Mouse (Mus musculus): ENCODE results near the gene Pklr. TPM values are rescaled to one million over a fixed set of nuclear protein-coding genes. Genes with fewer than 3 reads are reported as not detected.

Gene Pklr
- polyA plus RNA-seq, 1 experiment from 2014 or later: 0.98 TPM

- no peak for ATAC-seq (ENCODE audit: extremely low read depth, insufficient number of reproducible peaks, low FRiP score, low TSS enrichment)
- H3K36me3 ChIP-seq: peaks cover 38% of the 10 kb centered on the region
- peak overlapping the region; percentile 96 for H3K4me2 ChIP-seq
- H3K9ac ChIP-seq: peak overlapping the region; percentile 91
- WGBS: under 1% methylated on average over 19 of the region's 19 CpGs
- H3K27ac ChIP-seq (replicated peaks): peak overlapping the region; percentile 59
- no peaks in the 10 kb centered on the region for H3K27me3 ChIP-seq (replicated peaks)
- H3K4me3 ChIP-seq: peak overlapping the region; percentile 80
- H3K4me1 ChIP-seq: peaks cover 28% of the 10 kb centered on the region
- no peaks in the 10 kb centered on the region for H3K9me3 ChIP-seq
Measured at GRCm38 (mm10) chr3:89101459-89101811, 34.5 kb upstream of the Pklr start.

- under 1% methylated on average over 26 of the region's 26 CpGs for WGBS
- H3K9me3 ChIP-seq: no peaks in the 10 kb centered on the region
- H3K4me3 ChIP-seq: peak within 1 kb of the TSS; percentile 80
- peaks cover 33% of the 10 kb centered on the region for H3K36me3 ChIP-seq
- H3K4me2 ChIP-seq: peak within 1 kb of the TSS; percentile 96
- peak within 1 kb of the TSS; percentile 91 for H3K9ac ChIP-seq
- peak within 1 kb of the TSS; percentile 63 for H3K27ac ChIP-seq (replicated peaks)
- peaks cover 28% of the 10 kb centered on the region for H3K4me1 ChIP-seq
- no peaks in the 10 kb centered on the region for H3K27me3 ChIP-seq (replicated peaks)
- peak; percentile 98 for ATAC-seq (ENCODE audit: extremely low read depth, insufficient number of reproducible peaks, low FRiP score, low TSS enrichment)
Measured at GRCm38 (mm10) chr3:89101812-89102494, 34.0 kb upstream of the Pklr start, which contains the start of gene Fdps. Gene Fdps (minus strand): TSS chr3:89101959.

GRCm38 (mm10) chr3:89102495-89103290 is 33.2 kb upstream of the Pklr start:
- peak overlapping the region; percentile 71 for H3K4me2 ChIP-seq
- WGBS: 56% methylated on average over 12 of the region's 12 CpGs
- ATAC-seq (ENCODE audit: extremely low read depth, insufficient number of reproducible peaks, low FRiP score, low TSS enrichment): no peak
- H3K36me3 ChIP-seq: peaks cover 25% of the 10 kb centered on the region
- peak overlapping the region; percentile 80 for H3K4me3 ChIP-seq
- H3K9ac ChIP-seq: peak overlapping the region; percentile 69
- no peaks in the 10 kb centered on the region for H3K9me3 ChIP-seq
- H3K4me1 ChIP-seq: peaks cover 28% of the 10 kb centered on the region
- no peaks in the 10 kb centered on the region for H3K27me3 ChIP-seq (replicated peaks)
- H3K27ac ChIP-seq (replicated peaks): no peak overlapping the region

- no peak overlapping the region for H3K27ac ChIP-seq (replicated peaks)
- no peak overlapping the region for H3K9ac ChIP-seq
- WGBS: 73% methylated on average over 4 of the region's 4 CpGs
- ATAC-seq (ENCODE audit: extremely low read depth, insufficient number of reproducible peaks, low FRiP score, low TSS enrichment): no peak
- H3K4me1 ChIP-seq: peaks cover 28% of the 10 kb centered on the region
- H3K36me3 ChIP-seq: peaks cover 20% of the 10 kb centered on the region
- H3K9me3 ChIP-seq: no peaks in the 10 kb centered on the region
- H3K4me2 ChIP-seq: no peak overlapping the region
- H3K27me3 ChIP-seq (replicated peaks): no peaks in the 10 kb centered on the region
- no peak overlapping the region for H3K4me3 ChIP-seq
Measured at GRCm38 (mm10) chr3:89103291-89103595, 32.7 kb upstream of the Pklr start.

GRCm38 (mm10) chr3:89106881-89107280 is 29.1 kb upstream of the Pklr start:
- Histone ChIP-seq H3K4me2 (no peak overlapping the region), H3K9me3 (no peaks in the 10 kb centered on the region)
- no peak for ATAC-seq (ENCODE audit: extremely low read depth, insufficient number of reproducible peaks, low FRiP score, low TSS enrichment)

GRCm38 (mm10) chr3:89107545-89107944 is 28.4 kb upstream of the Pklr start:
- no peak overlapping the region for H3K4me2 ChIP-seq
- no peaks in the 10 kb centered on the region for H3K27me3 ChIP-seq (replicated peaks)
- WGBS: 44% methylated on average over 3 of the region's 3 CpGs
- no peak for ATAC-seq (ENCODE audit: extremely low read depth, insufficient number of reproducible peaks, low FRiP score, low TSS enrichment)
- no peak overlapping the region for H3K27ac ChIP-seq (replicated peaks)
- H3K9ac ChIP-seq: no peak overlapping the region
- no peaks in the 10 kb centered on the region for H3K9me3 ChIP-seq
- H3K36me3 ChIP-seq: no peaks in the 10 kb centered on the region
- H3K4me3 ChIP-seq: no peak overlapping the region
- peaks cover 2% of the 10 kb centered on the region; the same call in 1 of the 2 replicates for H3K4me1 ChIP-seq

More at GRCm38 (mm10) chr3:89106881-89107280, 29.1 kb upstream of the Pklr start:
- no peak overlapping the region for H3K27ac ChIP-seq (replicated peaks)
- H3K27me3 ChIP-seq (replicated peaks): no peaks in the 10 kb centered on the region
- no peak overlapping the region for H3K4me3 ChIP-seq
- H3K36me3 ChIP-seq: no peaks in the 10 kb centered on the region
- peaks cover 7% of the 10 kb centered on the region for H3K4me1 ChIP-seq
- no peak overlapping the region for H3K9ac ChIP-seq

- no peaks in the 10 kb centered on the region for H3K9me3 ChIP-seq
- H3K27ac ChIP-seq (replicated peaks): no peak overlapping the region
- no peak for ATAC-seq (ENCODE audit: extremely low read depth, insufficient number of reproducible peaks, low FRiP score, low TSS enrichment)
- no peaks in the 10 kb centered on the region for H3K4me1 ChIP-seq
- H3K4me2 ChIP-seq: no peak overlapping the region
- no peak overlapping the region for H3K4me3 ChIP-seq
- WGBS: 52% methylated on average over 1 of the region's 1 CpGs
- H3K9ac ChIP-seq: no peak overlapping the region
- H3K36me3 ChIP-seq: no peaks in the 10 kb centered on the region
- no peaks in the 10 kb centered on the region for H3K27me3 ChIP-seq (replicated peaks)
Measured at GRCm38 (mm10) chr3:89108146-89108545, 27.8 kb upstream of the Pklr start.

GRCm38 (mm10) chr3:89113058-89113457 is 22.9 kb upstream of the Pklr start:
- Histone ChIP-seq H3K4me2 (no peak overlapping the region), H3K9me3 (no peaks in the 10 kb centered on the region), H3K27me3 (replicated peaks) (no peaks in the 10 kb centered on the region), H3K27ac (replicated peaks) (no peak overlapping the region), H3K36me3 (no peaks in the 10 kb centered on the region), H3K4me3 (no peak overlapping the region), H3K4me1 (no peaks in the 10 kb centered on the region), H3K9ac (no peak overlapping the region)
- ATAC-seq (ENCODE audit: extremely low read depth, insufficient number of reproducible peaks, low FRiP score, low TSS enrichment): no peak
- WGBS: 79% methylated on average over 4 of the region's 4 CpGs

- H3K9ac ChIP-seq: no peak overlapping the region
- WGBS: 0% methylated on average over 2 of the region's 2 CpGs
- ATAC-seq (ENCODE audit: extremely low read depth, insufficient number of reproducible peaks, low FRiP score, low TSS enrichment): 0 out of 2 replicates have a peak, but pooled peaks have one; percentile 5
- H3K4me2 ChIP-seq: no peak overlapping the region
- H3K36me3 ChIP-seq: no peaks in the 10 kb centered on the region
- no peaks in the 10 kb centered on the region for H3K27me3 ChIP-seq (replicated peaks)
- no peak overlapping the region for H3K27ac ChIP-seq (replicated peaks)
- no peaks in the 10 kb centered on the region for H3K4me1 ChIP-seq
- H3K4me3 ChIP-seq: no peak overlapping the region
- H3K9me3 ChIP-seq: no peaks in the 10 kb centered on the region
Measured at GRCm38 (mm10) chr3:89115522-89115921, 20.4 kb upstream of the Pklr start.

- Histone ChIP-seq H3K4me1 (peaks cover 16% of the 10 kb centered on the region), H3K4me3 (no peak overlapping the region), H3K36me3 (no peaks in the 10 kb centered on the region), H3K4me2 (no peak overlapping the region), H3K27ac (replicated peaks) (no peak overlapping the region), H3K9me3 (no peaks in the 10 kb centered on the region), H3K27me3 (replicated peaks) (no peaks in the 10 kb centered on the region), H3K9ac (no peak overlapping the region)
- no peak for ATAC-seq (ENCODE audit: extremely low read depth, insufficient number of reproducible peaks, low FRiP score, low TSS enrichment)
- 59% methylated on average over 2 of the region's 2 CpGs for WGBS
Measured at GRCm38 (mm10) chr3:89123313-89123712, 12.6 kb upstream of the Pklr start.

GRCm38 (mm10) chr3:89124241-89124640 is 11.7 kb upstream of the Pklr start:
- H3K4me3 ChIP-seq: no peak overlapping the region
- ATAC-seq (ENCODE audit: extremely low read depth, insufficient number of reproducible peaks, low FRiP score, low TSS enrichment): no peak
- no peaks in the 10 kb centered on the region for H3K27me3 ChIP-seq (replicated peaks)
- H3K9ac ChIP-seq: no peak overlapping the region
- no peaks in the 10 kb centered on the region for H3K9me3 ChIP-seq
- H3K4me1 ChIP-seq: peaks cover 16% of the 10 kb centered on the region
- H3K4me2 ChIP-seq: no peak overlapping the region
- WGBS: 53% methylated on average over 3 of the region's 3 CpGs
- H3K27ac ChIP-seq (replicated peaks): peak overlapping the region; percentile 52; the same call in 1 of the 2 replicates
- H3K36me3 ChIP-seq: no peaks in the 10 kb centered on the region

GRCm38 (mm10) chr3:89125981-89126380 is 10.0 kb upstream of the Pklr start:
- Histone ChIP-seq H3K27ac (replicated peaks) (no peak overlapping the region), H3K4me2 (no peak overlapping the region), H3K4me1 (peaks cover 16% of the 10 kb centered on the region), H3K9ac (no peak overlapping the region), H3K36me3 (no peaks in the 10 kb centered on the region), H3K27me3 (replicated peaks) (no peaks in the 10 kb centered on the region), H3K9me3 (no peaks in the 10 kb centered on the region), H3K4me3 (no peak overlapping the region)
- 82% methylated on average over 3 of the region's 3 CpGs for WGBS
- ATAC-seq (ENCODE audit: extremely low read depth, insufficient number of reproducible peaks, low FRiP score, low TSS enrichment): no peak
